Mouse (Mus musculus): ENCODE results near the gene Nxpe3. TPM values are rescaled to one million over a fixed set of nuclear protein-coding genes. Genes with fewer than 3 reads are reported as not detected.
"Not testable (repeated sequence)": the region's sequence is repeated elsewhere in the genome, so short reads cannot be mapped to it uniquely, and the experiment has no call there.

Nxpe3 gene
- polyA plus RNA-seq, 1 experiment, result 4.6 TPM

GRCm38 (mm10) chr16:55847679-55848078, 47.4 kb downstream of the Nxpe3 start:
- no peaks in the 10 kb centered on the region for H3K36me3 ChIP-seq (ENCODE audit: control insufficient read depth, insufficient read depth, low read length)
- H3K27ac ChIP-seq (ENCODE audit: insufficient read depth, low read depth, low read length), result no peak overlapping the region
- H3K4me1 ChIP-seq (ENCODE audit: control insufficient read depth, insufficient read depth, low read length), result no peaks in the 10 kb centered on the region
- WGBS, result 55% methylated on average over 8 of the region's 8 CpGs
- no peak for TF ChIP-seq CTCF (conservative IDR thresholded peaks at IDR 0.05; ENCODE audit: insufficient read depth, insufficient read length, low read depth, low read length)
- no peak overlapping the region for H3K4me3 ChIP-seq (ENCODE audit: insufficient read depth, low read depth, low read length)
- DNase-seq, result no peak
- H3K27me3 ChIP-seq (replicated peaks; ENCODE audit: control insufficient read depth, insufficient read depth, low read length), result no peaks in the 10 kb centered on the region

DNA sequence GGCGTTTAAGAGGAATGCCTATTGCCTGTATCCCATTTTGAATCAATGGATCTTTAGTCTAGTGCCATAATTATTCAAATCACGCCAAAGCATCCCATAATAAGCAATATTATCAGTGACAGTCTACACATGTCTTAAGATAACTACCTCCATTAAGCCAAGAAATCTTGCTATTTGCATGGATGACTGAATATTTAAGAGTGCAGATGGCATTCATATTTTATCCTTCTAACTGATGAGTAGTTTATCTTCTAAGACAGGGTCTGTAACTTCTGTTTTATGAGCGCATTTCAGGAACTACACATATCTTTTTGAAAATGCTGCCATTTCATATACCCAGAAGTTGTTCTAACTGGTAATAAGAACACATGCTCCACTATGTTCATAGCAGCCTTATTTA, 50.2 kb downstream of the Nxpe3 start:
- TF ChIP-seq POLR2A (IDR thresholded peaks at IDR 0.05; ENCODE audit: low read depth, low read length) (no peak), CTCF (conservative IDR thresholded peaks at IDR 0.05; ENCODE audit: insufficient read depth, insufficient read length, low read depth, low read length) (no peak)
- H3K4me3 ChIP-seq (ENCODE audit: insufficient read depth, low read depth, low read length), result no peak overlapping the region
- H3K4me1 ChIP-seq (ENCODE audit: control insufficient read depth, insufficient read depth, low read length), result no peaks in the 10 kb centered on the region
- 98% methylated on average over 3 of the region's 3 CpGs for WGBS
- DNase-seq, result no peak
- no peaks in the 10 kb centered on the region for H3K36me3 ChIP-seq (ENCODE audit: control insufficient read depth, insufficient read depth, low read length)
- H3K27ac ChIP-seq (ENCODE audit: insufficient read depth, low read depth, low read length), result no peak overlapping the region
- H3K27me3 ChIP-seq (replicated peaks; ENCODE audit: control insufficient read depth, insufficient read depth, low read length), result no peaks in the 10 kb centered on the region

GRCm38 (mm10) chr16:55843919-55844318, 51.2 kb downstream of the Nxpe3 start:
- H3K4me1 ChIP-seq (ENCODE audit: control insufficient read depth, insufficient read depth, low read length), result no peaks in the 10 kb centered on the region
- WGBS, result 95% methylated on average over 12 of the region's 12 CpGs
- no peaks in the 10 kb centered on the region for H3K27me3 ChIP-seq (replicated peaks; ENCODE audit: control insufficient read depth, insufficient read depth, low read length)
- TF ChIP-seq POLR2A (IDR thresholded peaks at IDR 0.05; ENCODE audit: low read depth, low read length), result no peak
- no peak for TF ChIP-seq CTCF (conservative IDR thresholded peaks at IDR 0.05; ENCODE audit: insufficient read depth, insufficient read length, low read depth, low read length)
- no peak for DNase-seq
- H3K36me3 ChIP-seq (ENCODE audit: control insufficient read depth, insufficient read depth, low read length), result no peaks in the 10 kb centered on the region
- no peak overlapping the region for H3K27ac ChIP-seq (ENCODE audit: insufficient read depth, low read depth, low read length)
- H3K4me3 ChIP-seq (ENCODE audit: insufficient read depth, low read depth, low read length), result no peak overlapping the region

DNA sequence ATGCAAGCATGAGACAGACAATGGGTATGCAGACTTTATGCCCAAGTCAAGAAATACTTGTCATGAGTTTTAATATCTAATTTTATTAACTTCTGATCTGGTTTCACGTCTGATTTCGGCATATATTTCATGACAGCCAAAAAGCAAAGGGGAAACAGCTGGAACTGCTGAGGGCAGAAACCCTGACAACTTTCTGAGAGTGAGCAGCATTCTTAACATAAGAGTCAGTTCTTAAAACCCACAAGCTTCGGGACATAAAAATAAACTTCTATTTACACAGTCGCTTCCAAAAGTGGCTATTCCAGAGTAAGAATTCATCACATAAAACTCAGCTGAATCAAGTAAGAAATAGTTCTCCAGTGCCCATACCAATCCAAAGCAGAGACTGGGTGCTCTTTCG, 52.0 kb downstream of the Nxpe3 start:
- no peaks in the 10 kb centered on the region for H3K4me1 ChIP-seq (ENCODE audit: control insufficient read depth, insufficient read depth, low read length)
- H3K27ac ChIP-seq (ENCODE audit: insufficient read depth, low read depth, low read length), result no peak overlapping the region
- H3K4me3 ChIP-seq (ENCODE audit: insufficient read depth, low read depth, low read length), result no peak overlapping the region
- WGBS, result 71% methylated on average over 5 of the region's 5 CpGs
- no peak for DNase-seq
- H3K27me3 ChIP-seq (replicated peaks; ENCODE audit: control insufficient read depth, insufficient read depth, low read length), result no peaks in the 10 kb centered on the region
- no peaks in the 10 kb centered on the region for H3K36me3 ChIP-seq (ENCODE audit: control insufficient read depth, insufficient read depth, low read length)
- no peak for TF ChIP-seq POLR2A (IDR thresholded peaks at IDR 0.05; ENCODE audit: low read depth, low read length)
- no peak for TF ChIP-seq CTCF (conservative IDR thresholded peaks at IDR 0.05; ENCODE audit: insufficient read depth, insufficient read length, low read depth, low read length)

GRCm38 (mm10) chr16:55841506-55841905, 53.6 kb downstream of the Nxpe3 start:
- DNase-seq, result no peak
- Histone ChIP-seq H3K27me3 (replicated peaks; ENCODE audit: control insufficient read depth, insufficient read depth, low read length) (no peaks in the 10 kb centered on the region), H3K4me1 (ENCODE audit: control insufficient read depth, insufficient read depth, low read length) (no peaks in the 10 kb centered on the region), H3K27ac (ENCODE audit: insufficient read depth, low read depth, low read length) (no peak overlapping the region), H3K4me3 (ENCODE audit: insufficient read depth, low read depth, low read length) (no peak overlapping the region), H3K36me3 (ENCODE audit: control insufficient read depth, insufficient read depth, low read length) (no peaks in the 10 kb centered on the region)
- WGBS, result 88% methylated on average over 6 of the region's 6 CpGs
- no peak for TF ChIP-seq POLR2A (IDR thresholded peaks at IDR 0.05; ENCODE audit: low read depth, low read length)
- TF ChIP-seq CTCF (conservative IDR thresholded peaks at IDR 0.05; ENCODE audit: insufficient read depth, insufficient read length, low read depth, low read length), result no peak

DNA sequence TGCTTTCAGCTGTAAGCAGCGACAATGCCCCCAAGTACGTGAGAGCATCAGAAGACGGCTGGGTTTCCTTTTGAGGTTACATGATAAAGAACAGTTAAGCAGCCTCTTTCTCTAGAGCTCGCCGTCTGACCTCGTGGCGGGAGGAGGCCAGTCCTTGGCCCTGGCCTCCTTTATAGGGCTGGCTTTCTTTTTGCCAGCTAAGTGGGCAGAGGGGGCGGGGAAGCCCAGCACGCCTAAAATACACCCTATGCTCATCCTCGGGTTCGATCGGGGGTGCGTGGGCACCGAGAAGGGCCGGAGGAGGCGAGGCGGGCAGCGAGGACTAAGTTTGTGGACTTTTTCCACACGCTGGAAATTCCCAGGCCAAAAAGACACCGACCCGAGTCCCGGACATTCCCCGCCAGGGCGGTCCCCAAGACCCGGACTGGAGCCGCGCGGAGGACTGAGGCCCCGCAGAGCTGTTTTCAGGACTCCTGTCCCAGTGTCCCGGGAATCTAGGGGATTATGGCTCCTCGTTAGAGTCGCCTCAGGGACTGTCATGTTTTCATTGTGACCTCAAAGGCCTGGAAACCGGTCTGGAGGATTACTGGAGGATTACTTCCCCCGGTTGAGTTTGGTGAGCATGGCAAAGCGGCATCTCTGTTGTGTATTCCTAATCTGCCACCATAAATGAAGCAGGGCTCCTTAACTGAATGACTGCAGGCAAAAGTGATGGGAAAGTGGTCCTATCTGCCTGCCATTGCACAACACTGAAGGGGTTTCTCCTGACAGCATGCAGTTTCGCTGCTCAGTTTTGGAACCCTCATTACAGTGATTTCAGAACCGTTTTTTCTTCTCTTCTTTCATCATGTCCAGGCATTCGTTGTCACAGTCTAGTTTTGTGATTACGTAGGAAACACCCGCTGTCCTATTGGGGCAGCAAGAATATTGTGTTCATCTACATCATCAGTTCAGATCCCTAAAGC, 56.3 kb downstream of the Nxpe3 start, which contains the start of gene Nfkbiz:
Gene Nfkbiz, minus strand, starts transcription at position 390 of the 965 bp plus-strand sequence.
- DNase-seq, result peak; percentile 93
- Histone ChIP-seq H3K36me3 (ENCODE audit: control insufficient read depth, insufficient read depth, low read length) (no peaks in the 10 kb centered on the region), H3K27me3 (replicated peaks; ENCODE audit: control insufficient read depth, insufficient read depth, low read length) (no peaks in the 10 kb centered on the region), H3K4me1 (ENCODE audit: control insufficient read depth, insufficient read depth, low read length) (no peaks in the 10 kb centered on the region), H3K27ac (ENCODE audit: insufficient read depth, low read depth, low read length) (peak within 1 kb of the TSS; percentile 86), H3K4me3 (ENCODE audit: insufficient read depth, low read depth, low read length) (peak within 1 kb of the TSS; percentile 80)
- TF ChIP-seq CTCF (conservative IDR thresholded peaks at IDR 0.05; ENCODE audit: insufficient read depth, insufficient read length, low read depth, low read length), result no peak
- TF ChIP-seq POLR2A (IDR thresholded peaks at IDR 0.05; ENCODE audit: low read depth, low read length), result no peak
- WGBS, result under 1% methylated on average over 40 of the region's 40 CpGs

GRCm38 (mm10) chr16:55838129-55838509, 57.0 kb downstream of the Nxpe3 start:
- no peak for TF ChIP-seq CTCF (conservative IDR thresholded peaks at IDR 0.05; ENCODE audit: insufficient read depth, insufficient read length, low read depth, low read length)
- TF ChIP-seq POLR2A (IDR thresholded peaks at IDR 0.05; ENCODE audit: low read depth, low read length), result no peak
- H3K27me3 ChIP-seq (replicated peaks; ENCODE audit: control insufficient read depth, insufficient read depth, low read length), result no peaks in the 10 kb centered on the region
- H3K4me3 ChIP-seq (ENCODE audit: insufficient read depth, low read depth, low read length), result peak overlapping the region; percentile 80
- WGBS, result 10% methylated on average over 3 of the region's 3 CpGs
- no peaks in the 10 kb centered on the region for H3K36me3 ChIP-seq (ENCODE audit: control insufficient read depth, insufficient read depth, low read length)
- DNase-seq, result no peak
- H3K4me1 ChIP-seq (ENCODE audit: control insufficient read depth, insufficient read depth, low read length), result no peaks in the 10 kb centered on the region
- peak overlapping the region; percentile 86 for H3K27ac ChIP-seq (ENCODE audit: insufficient read depth, low read depth, low read length)

GRCm38 (mm10) chr16:55837653-55838052, 57.4 kb downstream of the Nxpe3 start:
- not testable (repeated sequence) for H3K4me3 ChIP-seq (ENCODE audit: insufficient read depth, low read depth, low read length); H3K4me1 ChIP-seq (ENCODE audit: control insufficient read depth, insufficient read depth, low read length); H3K27ac ChIP-seq (ENCODE audit: insufficient read depth, low read depth, low read length); H3K36me3 ChIP-seq (ENCODE audit: control insufficient read depth, insufficient read depth, low read length); DNase-seq; H3K27me3 ChIP-seq (replicated peaks; ENCODE audit: control insufficient read depth, insufficient read depth, low read length)
- 88% methylated on average over 8 of the region's 8 CpGs for WGBS
